Mouse (Mus musculus) erythroblast, adult 5-6 weeks (primary cell): ENCODE measurements around the gene Scgb2b2. TPM values are rescaled to one million over a fixed set of nuclear protein-coding genes. Genes with fewer than 3 reads are reported as not detected.

Experiments used
- ATAC-seq: replicated peaks from 2 replicates; pipeline ENCODE4 v1.8.0; 2016; ENCODE audit warnings: moderate number of reproducible peaks, mild to moderate bottlenecking, moderate TSS enrichment, inconsistent platforms; ENCODE audit not compliant: poor library complexity, low FRiP score, severe bottlenecking
- total RNA-seq, 2 experiments: library from RNA; stranded (forward) in 1 of 2; stranded (reverse) in 1 of 2; fragments of 150-400 nt in 1 of 2; fragments of 200-764, 138-1000 nt in 1 of 2; gene quantifications; 2 replicates each; pipeline versions ENCODE4 v1.2.3 to v1.2.4; 2015 to 2017; ENCODE audit warnings: low replicate concordance in 2 of 2

The Scgb2b2 gene
- not detected in 2 replicates for total RNA-seq (2015; ENCODE audit: low replicate concordance)
- not detected in 2 replicates for total RNA-seq (2017; ENCODE audit: low replicate concordance)

DNA sequence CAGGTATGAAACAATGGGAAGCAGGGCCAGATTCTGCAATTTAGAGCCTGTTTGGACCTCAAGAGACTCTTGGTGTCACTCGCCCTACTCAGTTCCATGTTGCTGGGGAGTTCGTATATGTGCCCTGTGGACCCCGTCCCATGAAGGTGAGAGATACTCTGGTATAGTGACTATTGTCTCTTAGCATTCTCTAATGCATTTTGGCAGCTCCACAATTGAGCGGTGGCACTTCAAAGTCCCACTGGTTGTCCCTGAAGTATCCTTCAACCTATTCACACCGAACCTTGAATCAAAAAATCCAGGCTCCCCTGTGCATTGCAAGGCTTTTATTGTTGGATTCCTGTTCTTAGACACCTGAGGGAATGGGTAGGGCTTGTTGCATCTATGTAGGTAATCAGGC is at the start of gene Scgb2b2:
Scgb2b2 (plus strand) TSS at position 301 of the 400 bp plus-strand sequence.
- no peak for ATAC-seq

DNA sequence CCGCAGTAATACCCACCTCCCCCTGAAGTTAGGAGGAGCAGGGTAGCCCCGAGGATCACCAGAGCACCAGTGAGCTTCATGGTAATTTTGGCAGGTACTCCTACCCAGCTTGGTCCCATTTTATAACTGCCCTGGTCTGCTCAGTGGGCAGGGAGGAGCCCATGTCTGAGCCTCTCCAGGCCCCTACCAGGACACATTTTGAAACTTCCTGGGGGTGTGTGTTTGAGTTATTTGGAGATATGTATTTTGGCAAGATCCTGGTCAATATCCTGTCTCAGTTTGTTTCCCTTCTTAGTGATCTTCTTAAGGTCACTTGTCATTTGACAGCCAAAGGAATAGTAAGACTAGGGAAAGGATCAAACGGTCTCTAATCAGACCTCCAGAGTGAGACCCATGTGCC is 1.4 kb downstream of the Scgb2b2 start, which contains the start of gene Scgb1b2:
Scgb1b2 (minus strand) TSS at position 101 of the 400 bp plus-strand sequence.
- ATAC-seq = no peak

Other genes starting within 250 kb of the Scgb2b2 start
- gene Fxyd5, start 248.0 kb upstream of the Scgb2b2 start, total RNA-seq (2015; ENCODE audit: low replicate concordance) = 183 and 286 TPM in 2 replicates
- 67.1 and 90.7 TPM in 2 replicates for gene Fxyd5, start 248.0 kb upstream of the Scgb2b2 start, total RNA-seq (2017; ENCODE audit: low replicate concordance)
- gene Fxyd7, start 239.0 kb upstream of the Scgb2b2 start, total RNA-seq (2015; ENCODE audit: low replicate concordance) = not detected in 2 replicates
- not detected in 2 replicates for gene Fxyd7, start 239.0 kb upstream of the Scgb2b2 start, total RNA-seq (2017; ENCODE audit: low replicate concordance)
- not detected in 2 replicates for gene Fxyd1, start 233.3 kb upstream of the Scgb2b2 start, total RNA-seq (2015; ENCODE audit: low replicate concordance)
- gene Fxyd1, start 233.3 kb upstream of the Scgb2b2 start, total RNA-seq (2017; ENCODE audit: low replicate concordance) = not detected in 2 replicates
- gene Lgi4, start 231.2 kb upstream of the Scgb2b2 start, total RNA-seq (2015; ENCODE audit: low replicate concordance) = not detected in 2 replicates
- not detected in 2 replicates for gene Lgi4, start 231.2 kb upstream of the Scgb2b2 start, total RNA-seq (2017; ENCODE audit: low replicate concordance)
- not detected in 2 replicates for gene Fxyd3, start 213.8 kb upstream of the Scgb2b2 start, total RNA-seq (2015; ENCODE audit: low replicate concordance)
- gene Fxyd3, start 213.8 kb upstream of the Scgb2b2 start, total RNA-seq (2017; ENCODE audit: low replicate concordance) = not detected in 2 replicates
- 4.0 and 10.0 TPM in 2 replicates for gene Hpn, start 175.2 kb upstream of the Scgb2b2 start, total RNA-seq (2015; ENCODE audit: low replicate concordance)
- 0.77 and 6.7 TPM in 2 replicates for gene Hpn, start 175.2 kb upstream of the Scgb2b2 start, total RNA-seq (2017; ENCODE audit: low replicate concordance)
- gene Scn1b, start 163.5 kb upstream of the Scgb2b2 start, total RNA-seq (2015; ENCODE audit: low replicate concordance) = 1.2 TPM in 1 of 2 replicates, not detected in the other
- gene Scn1b, start 163.5 kb upstream of the Scgb2b2 start, total RNA-seq (2017; ENCODE audit: low replicate concordance) = 1.2 TPM in 1 of 2 replicates, not detected in the other
- gene Gramd1a, start 134.6 kb upstream of the Scgb2b2 start, total RNA-seq (2015; ENCODE audit: low replicate concordance) = 20.9 and 27.9 TPM in 2 replicates
- gene Gramd1a, start 134.6 kb upstream of the Scgb2b2 start, total RNA-seq (2017; ENCODE audit: low replicate concordance) = 4.9 and 6.2 TPM in 2 replicates
- gene Scgb1b2, start 1.3 kb downstream of the Scgb2b2 start, total RNA-seq (2015; ENCODE audit: low replicate concordance) = not detected in 2 replicates
- gene Scgb1b2, start 1.3 kb downstream of the Scgb2b2 start, total RNA-seq (2017; ENCODE audit: low replicate concordance) = not detected in 2 replicates
- not detected in 2 replicates for gene Scgb2b3, start 71.6 kb downstream of the Scgb2b2 start, total RNA-seq (2015; ENCODE audit: low replicate concordance)
- not detected in 2 replicates for gene Scgb2b3, start 71.6 kb downstream of the Scgb2b2 start, total RNA-seq (2017; ENCODE audit: low replicate concordance)
- not detected in 2 replicates for gene Scgb1b3, start 85.1 kb downstream of the Scgb2b2 start, total RNA-seq (2015; ENCODE audit: low replicate concordance)
- gene Scgb1b3, start 85.1 kb downstream of the Scgb2b2 start, total RNA-seq (2017; ENCODE audit: low replicate concordance) = not detected in 2 replicates